Mouse (Mus musculus) natural killer cell, adult 2 months (primary cell): ENCODE results near the gene Znrf1.

Experiments
- DNase-seq, 2 experiments: peaks; one replicate each; pipeline ENCODE4 v3.0.0; 2022; ENCODE audit warnings: low spot score in 2 of 2

Gene Znrf1

DNA sequence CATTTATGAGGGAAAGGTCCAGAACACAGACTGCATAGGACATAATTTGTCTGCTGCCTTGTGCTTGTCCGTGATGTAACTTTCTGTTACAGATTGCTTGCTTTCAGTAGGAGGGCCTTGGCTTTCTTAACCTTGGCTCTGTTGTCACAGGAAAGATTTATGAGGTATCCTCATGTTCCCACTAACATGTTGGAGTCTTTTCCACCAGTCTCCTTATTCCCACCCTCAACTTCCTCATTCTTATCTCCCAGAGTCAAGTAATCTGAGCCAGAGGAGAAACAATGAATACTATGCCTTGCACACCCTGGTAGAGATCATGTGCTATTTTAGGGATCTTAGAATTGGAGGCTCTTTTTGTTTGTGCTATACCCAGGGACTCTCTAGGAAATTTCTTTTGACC is 61.4 kb downstream of the Znrf1 start:
- no peak for DNase-seq

DNA sequence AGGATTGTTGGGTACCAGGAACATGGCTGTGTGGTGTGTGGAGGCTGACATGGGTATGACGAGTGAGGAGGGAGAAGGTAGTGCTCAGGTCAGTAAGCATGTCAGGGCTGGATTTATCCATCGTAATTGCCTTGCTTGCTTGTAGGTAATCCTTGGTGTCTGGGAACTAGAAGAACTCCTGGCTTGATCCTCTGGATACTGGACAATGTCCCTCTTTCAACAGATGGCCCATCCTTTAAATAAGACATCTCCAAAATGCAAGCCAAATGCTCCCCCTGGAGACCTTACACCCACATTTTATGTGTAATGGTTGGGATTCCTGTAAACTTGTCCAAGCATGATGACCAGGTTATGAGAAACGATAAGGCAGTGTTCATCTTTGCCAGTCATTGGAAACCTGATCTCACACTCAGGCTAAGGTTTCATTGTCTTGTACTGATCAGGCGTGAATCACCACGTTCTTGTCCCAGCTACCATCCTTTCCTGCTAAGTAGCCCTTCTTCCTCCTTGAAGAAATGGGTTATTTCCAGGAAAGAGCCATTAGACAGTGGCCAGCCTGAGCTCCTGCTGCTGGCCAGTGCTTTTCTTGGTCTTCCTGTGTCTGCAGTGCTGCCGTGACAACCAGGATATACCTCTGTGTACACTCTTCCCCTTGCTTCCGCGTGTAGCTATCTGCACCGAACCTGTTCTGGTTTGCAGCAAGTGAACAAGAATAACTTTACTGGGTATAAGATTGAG is 64.0 kb downstream of the Znrf1 start:
- no peak for DNase-seq

DNA sequence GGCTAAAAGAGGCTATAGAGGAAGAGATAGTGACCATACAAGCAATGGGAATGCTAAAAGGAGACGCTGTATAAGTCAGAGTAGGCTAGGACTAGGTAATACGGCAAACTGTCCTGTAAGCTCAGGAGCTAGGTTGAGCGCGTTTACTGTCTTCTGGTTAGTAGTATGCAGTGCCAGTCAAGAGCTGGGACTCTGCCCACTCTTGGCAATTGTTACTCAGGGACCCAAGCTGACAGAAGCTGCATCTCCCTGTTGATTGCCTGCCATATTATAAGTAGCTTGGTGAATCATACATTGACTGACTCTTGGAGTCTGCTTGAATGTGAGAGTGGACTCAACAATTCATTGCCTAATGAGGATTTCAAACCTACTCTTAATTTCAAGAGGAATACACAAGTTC is 66.2 kb downstream of the Znrf1 start:
- DNase-seq: no peak

DNA sequence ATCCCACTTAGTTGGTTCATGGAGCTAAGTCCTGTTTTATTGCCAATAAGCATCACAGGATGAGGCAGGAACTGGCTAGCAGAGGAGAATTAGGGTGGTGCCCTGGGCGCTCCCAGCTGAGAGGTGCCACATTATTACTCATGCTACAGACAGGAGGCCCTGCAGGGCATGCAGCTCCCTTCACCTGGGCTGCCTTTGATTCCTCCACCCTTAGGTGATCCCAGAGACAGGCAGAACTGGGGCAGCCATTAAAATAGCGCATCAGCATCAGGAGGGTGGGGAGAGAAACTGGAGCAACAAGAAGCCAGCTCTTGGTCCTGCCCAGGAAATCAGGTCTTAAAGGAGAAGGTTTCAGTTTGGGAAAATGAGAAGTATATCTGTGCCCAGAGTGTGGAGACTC is 69.1 kb downstream of the Znrf1 start:
- DNase-seq: no peak

DNA sequence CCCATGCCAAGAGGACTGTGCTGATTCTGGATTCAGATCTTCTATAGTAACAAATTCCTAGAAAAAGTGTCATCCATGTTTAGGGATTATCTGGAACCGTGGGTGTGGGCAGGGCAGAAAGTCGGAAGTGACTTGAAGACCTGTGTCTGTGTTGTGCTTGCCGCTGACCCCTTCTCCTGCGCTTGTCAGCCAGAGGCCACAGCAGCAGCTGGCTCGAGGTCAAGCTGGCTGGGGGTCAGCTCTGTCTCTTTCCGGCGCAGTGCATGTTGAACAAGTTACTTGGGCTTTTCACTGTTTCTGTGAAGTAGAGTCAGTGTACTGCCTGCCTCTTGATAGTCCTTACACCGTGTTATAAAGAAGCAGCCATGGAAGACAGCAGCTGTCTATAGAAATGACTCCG is 71.1 kb downstream of the Znrf1 start:
- DNase-seq: no peak

DNA sequence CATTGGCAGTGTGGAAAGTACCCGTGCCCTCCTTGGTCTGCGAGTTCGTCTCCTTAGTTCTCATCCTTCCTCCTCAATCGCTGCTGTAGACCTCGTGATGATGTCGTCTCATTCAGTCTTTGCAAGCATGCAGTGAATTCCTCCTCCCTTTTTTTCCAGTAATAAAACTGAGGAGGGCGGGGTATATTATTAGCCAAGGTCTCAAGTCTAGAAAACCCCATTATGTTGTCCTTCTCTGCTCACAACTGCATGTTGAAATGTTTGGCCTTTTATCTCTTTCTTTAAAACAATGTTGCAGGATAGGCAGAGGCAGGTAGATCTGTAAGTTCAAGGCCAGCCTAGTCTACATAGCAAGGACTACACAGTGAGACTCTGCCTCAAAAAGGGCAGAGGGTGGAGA is 71.5 kb downstream of the Znrf1 start:
- DNase-seq: no peak

DNA sequence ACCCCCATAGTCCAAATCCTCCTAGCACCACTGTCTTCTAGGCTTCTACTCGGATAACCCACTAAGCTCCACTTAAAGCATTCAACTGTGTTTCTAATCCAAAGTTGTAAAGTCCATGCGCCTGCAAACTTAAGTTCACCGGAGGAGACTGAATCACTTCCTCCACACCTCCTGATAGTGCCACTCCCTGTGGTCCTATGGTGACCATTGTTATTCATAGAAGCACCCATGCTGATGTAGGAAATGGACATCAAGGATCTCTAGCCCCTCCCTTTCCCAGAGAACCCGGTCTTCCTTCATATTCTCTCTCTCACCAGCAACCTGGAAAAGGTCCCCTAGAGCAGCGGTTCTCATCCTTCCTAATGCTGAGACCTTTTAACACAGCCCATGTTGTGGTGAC is 77.3 kb downstream of the Znrf1 start:
- no peak for DNase-seq

DNA sequence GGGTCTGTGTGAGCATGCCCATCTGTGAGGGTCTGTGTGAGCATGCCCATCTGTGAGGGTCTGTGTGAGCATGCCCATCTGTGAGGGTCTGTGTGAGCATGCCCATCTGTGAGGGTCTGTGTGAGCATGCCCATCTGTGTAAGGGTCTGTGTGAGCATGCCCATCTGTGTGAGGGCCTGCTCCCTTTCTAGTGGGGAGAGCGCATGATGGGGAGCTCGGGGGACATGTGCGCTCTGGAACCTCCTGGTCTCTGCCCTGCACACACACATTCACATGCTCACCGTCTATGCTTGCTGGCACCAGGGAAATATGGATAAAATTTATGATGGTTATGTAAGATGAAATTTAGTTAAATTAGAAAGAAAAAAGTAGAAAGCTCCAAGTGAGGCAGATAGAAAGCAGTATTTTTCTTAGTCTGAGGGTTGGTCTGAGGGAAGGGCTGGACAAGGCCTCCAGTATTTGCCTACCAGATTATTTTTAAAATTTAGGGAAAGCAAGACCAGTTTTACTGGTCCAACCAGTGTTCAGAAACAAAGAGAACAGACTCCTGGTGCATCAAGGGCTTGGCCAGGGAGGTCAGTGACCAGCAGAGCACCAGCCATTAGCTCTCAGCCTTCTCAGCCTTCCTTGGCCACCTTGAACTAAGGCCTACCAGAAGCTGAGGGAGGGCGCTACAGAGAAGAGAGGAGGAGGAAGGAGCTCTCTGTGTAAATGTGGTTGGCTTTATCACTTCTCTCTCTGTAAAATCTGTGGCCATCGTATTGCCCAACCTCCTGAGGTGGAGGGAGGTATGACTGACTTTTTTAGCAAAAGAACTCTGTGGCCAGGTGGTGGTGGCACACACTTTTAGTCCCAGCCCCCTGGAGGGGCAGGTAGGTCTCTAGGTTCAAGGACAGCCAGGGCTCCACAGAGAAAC is 79.1 kb downstream of the Znrf1 start:
- DNase-seq: no peak

DNA sequence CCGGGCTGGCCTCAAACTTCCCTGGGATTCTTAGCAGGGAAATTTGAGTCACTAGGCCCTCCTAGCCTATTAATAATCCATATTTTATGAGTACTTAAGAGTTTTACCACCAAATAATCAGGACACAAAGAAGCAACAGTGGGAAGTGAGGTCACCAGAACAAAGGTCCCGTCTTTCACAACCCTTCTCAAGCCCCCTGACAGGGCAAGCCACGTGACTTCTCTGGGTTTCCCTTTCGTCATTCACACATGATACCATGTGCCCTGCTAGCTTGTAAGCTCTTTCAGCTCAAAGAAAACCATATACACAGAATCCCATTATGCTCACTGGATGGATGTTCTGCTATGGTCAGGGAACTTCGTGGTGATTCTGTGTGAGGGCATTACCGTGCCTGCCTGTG is 81.9 kb downstream of the Znrf1 start:
- no peak for DNase-seq

DNA sequence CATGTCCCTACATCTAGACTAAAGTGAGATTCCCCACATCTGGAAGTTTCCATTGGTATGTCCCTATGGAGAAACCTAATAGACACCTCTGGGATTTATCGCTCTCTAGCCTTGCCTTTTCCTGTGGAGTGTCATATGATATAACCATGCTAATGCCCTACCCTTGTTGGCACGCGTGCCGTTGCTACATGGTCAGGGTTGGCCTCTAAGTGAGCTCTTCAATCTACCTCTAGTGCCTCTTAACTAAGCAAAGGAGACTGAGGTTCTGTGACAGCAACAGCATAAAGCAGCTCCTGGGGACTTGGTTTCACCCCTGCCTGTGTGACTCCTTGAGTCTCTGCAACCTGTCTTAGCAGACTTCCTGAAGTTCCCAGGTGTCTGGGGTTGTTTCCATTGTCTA is 82.4 kb downstream of the Znrf1 start:
- DNase-seq: no peak

DNA sequence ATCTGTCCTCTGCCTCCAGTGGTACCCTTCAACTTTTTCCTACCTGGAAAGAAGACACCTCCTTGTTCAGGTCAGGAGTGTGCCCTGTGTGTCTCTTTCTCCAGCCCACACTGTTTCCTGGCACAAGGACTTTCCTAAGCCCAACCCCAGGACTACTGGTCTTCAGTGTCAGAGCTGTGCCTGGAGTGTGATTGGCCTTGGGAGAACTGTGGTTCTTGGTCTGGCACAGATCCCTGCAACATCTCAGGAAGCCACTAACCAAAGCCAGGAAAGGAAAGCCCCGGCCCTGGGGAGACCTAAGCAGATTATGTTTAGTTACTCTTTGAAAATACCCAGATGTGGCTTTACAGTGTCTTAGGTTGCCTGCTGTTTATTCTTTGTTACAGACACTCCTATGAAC is 84.0 kb downstream of the Znrf1 start:
- no peak for DNase-seq

DNA sequence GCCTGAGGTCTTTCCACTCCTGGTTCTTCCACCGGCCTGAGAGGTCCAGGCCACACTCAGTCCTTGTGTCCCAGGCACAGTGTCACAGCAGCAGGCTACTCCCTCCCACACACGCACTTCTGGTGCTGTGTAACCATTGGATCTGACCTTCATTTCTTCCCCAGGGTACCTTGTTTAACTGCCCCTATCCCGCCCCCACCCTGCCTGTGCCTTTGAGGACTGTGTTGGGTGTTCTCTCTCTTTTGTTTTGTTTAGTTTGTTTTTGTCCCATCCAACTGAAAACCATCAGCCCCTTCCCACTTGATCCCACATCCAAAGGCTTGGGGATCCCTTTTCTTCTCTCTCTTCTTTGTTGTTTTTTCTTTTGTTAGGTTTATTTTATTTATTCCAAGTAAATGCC is 86.2 kb downstream of the Znrf1 start:
- DNase-seq: no peak

DNA sequence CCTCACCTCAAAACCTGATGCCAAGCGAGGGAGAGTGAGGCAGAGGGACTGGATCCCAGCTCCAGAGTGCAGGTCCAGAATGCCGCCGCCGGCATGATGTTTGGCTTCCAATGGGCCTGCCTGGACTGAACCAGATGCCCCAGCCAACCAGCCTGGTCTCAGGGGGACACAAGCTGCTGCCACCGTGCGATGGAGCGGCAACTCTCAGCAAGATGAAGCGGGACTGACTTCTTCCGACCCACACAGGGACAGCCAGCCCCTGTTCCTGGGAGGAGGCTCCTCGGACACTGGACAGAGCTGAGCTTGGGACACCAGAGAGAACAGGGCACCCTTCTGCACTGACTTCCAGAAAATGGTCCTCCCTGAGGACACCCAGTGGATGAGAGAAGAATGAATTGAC is 86.7 kb downstream of the Znrf1 start:
- no peak for DNase-seq

DNA sequence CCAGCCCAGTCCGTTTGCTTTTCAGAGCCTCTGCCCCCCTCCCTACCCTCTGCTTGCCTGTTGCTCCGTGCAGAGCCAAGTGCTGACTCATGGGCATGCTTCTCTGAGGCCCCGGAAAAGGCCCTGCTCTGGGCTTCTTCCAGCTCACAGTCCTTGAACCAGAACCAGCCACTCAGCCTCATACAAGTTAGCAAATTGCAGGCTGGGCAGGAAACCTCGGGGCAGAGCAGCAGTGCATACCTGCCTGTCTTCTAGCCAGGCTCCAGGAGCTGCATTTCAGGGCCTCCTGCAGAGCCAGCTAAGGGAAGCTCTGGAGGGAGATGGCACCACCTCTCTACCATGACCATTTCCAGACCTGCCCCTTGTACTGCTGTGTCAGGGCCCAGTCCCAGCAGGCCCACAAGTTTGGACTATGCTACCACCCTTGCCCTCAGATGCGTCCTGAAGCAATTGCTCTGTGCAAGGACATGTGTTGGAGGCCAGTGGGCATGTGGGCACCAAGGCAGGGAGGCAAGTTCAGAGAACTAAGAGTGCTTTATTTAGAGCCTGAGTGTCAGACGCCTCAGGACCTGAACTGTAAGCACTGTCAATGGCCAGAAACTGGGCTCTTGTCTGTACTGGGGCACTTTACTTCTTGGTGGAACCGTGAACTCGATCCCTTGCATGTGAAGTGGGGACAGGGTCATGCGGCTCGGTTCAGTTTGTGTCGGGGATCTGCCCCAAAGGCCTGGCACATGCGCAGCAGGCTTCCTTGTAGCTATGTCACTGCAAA is 88.4 kb downstream of the Znrf1 start:
- DNase-seq: no peak

DNA sequence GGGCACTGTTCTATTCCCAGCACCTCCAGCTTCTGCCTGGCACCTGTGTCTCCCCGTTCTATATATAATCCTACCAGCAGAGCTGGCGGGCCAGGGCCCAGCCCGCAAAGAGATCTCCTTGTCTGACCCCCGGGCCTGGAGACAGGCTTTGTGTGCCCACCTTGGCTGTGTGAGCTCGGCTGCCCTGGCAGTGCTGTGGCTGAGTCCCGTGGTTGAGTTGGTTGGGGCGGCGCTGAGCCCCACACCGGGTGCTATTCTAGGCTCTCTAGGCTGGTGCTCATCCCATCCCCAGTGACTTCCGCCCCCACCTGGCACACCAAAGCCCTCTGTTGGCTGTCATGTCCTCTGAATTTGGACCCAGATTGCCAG is 88.9 kb downstream of the Znrf1 start:
- DNase-seq: no peak

DNA sequence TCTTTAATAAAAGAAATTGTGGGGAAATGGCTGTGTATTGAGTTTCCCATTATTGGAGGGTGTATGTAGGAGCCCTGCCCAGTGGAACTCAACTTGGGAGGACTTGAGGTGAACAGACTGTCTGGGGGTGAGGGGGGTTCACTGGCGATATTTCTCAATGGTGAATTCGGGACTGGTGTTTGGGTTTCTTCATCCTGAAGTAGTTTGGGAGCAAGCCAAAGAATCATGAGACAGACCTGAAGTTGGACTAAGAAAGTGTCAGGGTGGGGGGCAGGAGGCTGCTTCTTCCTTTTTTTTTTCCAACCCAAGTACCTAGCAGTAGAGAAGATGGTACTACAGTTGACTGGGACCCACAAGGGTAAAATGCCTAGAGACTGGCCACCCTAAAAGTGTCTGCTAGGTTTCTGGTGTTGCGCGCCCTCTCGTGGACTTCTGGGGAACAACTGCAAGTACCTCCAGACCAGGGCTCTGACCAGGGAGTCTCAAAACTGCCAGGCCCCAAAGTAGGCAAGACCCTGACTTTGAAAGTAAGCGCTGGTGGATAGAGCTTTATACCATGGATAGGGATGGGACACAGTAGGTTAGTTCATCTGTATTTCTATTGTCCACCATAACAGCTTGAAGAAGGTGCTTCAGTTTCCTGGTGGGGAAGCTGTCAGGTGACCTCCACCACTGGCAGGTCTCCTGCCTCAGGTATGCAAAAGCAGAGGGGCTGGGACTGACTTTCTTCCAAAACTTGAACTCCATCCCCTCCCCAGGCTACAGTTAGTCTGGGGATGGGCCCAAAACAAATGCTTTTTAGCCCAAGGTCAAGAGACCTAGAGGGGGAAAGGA is 90.0 kb downstream of the Znrf1 start:
- DNase-seq: peak; percentile 58 to 69

DNA sequence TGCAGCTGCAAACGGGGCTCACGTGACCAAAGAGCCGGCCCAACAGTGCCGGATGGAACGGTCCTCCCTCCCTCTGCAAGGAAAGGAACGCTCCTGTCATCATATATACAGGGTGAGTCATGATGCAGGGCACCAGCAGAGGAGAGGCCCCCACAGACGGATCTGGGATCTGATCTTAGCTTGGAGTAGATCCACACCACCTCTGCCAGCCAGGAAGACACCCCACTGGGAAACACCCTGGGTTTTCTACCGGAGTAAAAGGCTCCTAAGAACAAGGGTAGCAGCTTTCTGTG is 90.6 kb downstream of the Znrf1 start:
- no peak for DNase-seq

DNA sequence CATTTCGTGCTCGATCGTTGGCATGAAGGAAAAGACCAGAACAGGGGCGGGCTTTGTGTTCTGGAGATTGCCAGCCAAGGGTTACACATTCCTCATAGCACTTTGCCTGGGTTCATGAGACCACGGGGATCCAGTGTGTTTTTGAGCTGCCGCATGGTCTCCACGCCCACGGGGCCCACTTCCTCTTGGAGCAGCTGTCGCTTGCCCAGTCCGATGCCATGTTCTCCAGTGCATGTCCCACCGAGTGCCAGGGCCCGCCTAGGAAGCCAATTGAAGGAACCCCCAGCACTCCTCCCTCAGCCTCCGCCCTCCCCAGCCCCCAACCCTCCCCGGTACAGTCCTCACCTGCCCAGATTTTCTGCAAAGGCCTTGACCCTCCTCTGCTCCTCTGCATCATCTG is 91.0 kb downstream of the Znrf1 start:
- DNase-seq: no peak

DNA sequence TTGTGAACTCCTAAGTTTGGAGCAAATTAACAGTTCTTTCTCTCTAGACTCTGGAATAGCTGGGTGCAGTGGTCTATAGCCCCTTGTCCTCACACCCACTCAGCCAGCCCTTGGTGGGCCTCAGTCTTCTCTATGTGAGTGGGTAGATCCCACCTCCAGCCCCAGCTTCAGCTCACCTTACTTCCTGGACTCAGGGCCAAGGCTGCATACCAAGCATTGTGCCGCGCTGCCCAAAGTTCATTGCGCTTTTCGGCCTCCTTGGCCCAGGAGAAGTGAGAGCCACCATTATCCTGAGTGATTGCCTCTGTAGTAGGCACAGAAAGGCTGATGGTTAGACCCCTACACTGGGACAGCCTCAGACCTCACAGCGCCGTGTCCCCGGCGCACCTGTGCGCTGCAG is 92.0 kb downstream of the Znrf1 start:
- no peak for DNase-seq

DNA sequence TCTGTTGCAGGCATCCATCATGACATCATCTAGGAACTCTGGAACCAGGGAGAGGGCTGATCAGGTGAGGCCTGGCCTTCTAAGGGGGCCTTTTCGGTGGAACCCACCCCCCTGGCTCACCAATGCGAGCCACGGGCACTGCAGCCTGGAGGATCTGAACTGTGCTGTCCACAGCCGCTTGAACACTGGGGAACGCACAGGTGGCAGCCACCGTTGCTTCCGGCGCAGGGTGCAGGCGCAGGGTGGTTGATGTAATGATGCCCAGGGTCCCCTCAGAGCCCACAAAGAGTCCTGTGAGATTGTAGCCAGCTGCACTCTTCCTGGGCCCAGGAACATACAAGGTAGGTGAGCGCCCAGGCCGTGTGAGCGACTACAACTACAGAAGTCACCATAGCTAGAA is 92.5 kb downstream of the Znrf1 start:
- DNase-seq: no peak

DNA sequence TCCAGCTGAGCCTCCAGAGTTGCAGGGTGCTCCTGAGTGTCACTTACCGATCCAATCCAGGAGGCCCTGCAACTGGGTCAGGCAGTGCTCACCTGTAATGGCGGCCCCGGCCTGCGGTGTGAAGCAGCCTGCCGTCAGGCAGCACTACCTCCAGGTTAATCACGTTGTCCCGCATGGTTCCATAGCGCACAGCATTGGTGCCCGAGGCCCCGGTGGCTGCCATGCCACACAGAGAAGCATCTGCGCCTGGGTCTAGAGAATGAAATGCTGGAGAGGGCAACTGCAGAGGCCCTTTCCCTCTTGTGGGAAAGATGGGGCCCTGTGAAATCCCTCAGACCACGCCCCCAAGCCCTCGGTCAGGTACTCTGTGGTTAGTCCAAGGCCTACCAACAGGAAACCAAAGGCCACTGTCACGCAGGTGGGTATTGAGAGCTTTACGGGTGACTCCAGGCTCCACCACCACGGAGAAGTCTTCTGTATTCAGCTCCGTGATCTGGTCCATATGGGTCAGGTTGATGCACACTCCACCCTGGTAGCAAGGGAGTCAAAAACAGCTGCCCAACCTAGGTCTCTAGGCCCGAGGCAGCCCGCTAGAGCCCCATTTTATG is 93.1 kb downstream of the Znrf1 start:
- DNase-seq: no peak
